Mouse (Mus musculus) G1E (cell line): ENCODE measurements around the gene Plekhb1. TPM values are rescaled to one million over a fixed set of nuclear protein-coding genes. Genes with fewer than 3 reads are reported as not detected.

Experiments used
- ATAC-seq: 2 replicates; pipeline ENCODE4 v1.8.0; 2016; ENCODE audit warnings: mild to moderate bottlenecking; ENCODE audit not compliant: insufficient number of reproducible peaks, poor library complexity, low FRiP score, severe bottlenecking; ENCODE audit errors: extremely low read depth
- DNase-seq: peaks from one replicate; pipeline ENCODE4 v3.0.0; 2012; ENCODE audit warnings: low spot score
- H3K27me3 ChIP-seq: 2 replicates; pipeline ENCODE4 v1.6.1; 2012; ENCODE audit warnings: mild to moderate bottlenecking, low read length, inconsistent platforms; ENCODE audit not compliant: insufficient read depth
- H3K36me3 ChIP-seq: replicated peaks from 2 replicates; pipeline ENCODE3; 2012; ENCODE audit warnings: mild to moderate bottlenecking, inconsistent platforms
- H3K4me1 ChIP-seq: 2 replicates; pipeline ENCODE4 v1.6.1; 2012; ENCODE audit warnings: low read depth, low read length, inconsistent platforms, mixed read lengths; ENCODE audit not compliant: insufficient read depth
- H3K4me3 ChIP-seq: 2 replicates; pipeline ENCODE4 v1.5.1; 2012; ENCODE audit warnings: low read depth, mild to moderate bottlenecking, inconsistent platforms, low read length, moderate library complexity, mixed read lengths
- H3K9me3 ChIP-seq: replicated peaks from 2 replicates; pipeline ENCODE4 v1.6.1; 2012; ENCODE audit warnings: inconsistent platforms
- CTCF ChIP-seq: IDR thresholded peaks from 2 replicates; pipeline ENCODE4 v1.5.1; 2012; ENCODE audit warnings: low read depth, low read length, inconsistent platforms, mixed read lengths
- GATA1 ChIP-seq: IDR thresholded peaks from 2 replicates; pipeline ENCODE4 v1.6.1; 2012; ENCODE audit warnings: borderline replicate concordance, low read length, inconsistent platforms, mixed read lengths
- GATA2 ChIP-seq: IDR thresholded peaks from 2 replicates; pipeline ENCODE4 v1.6.1; 2012; ENCODE audit warnings: low read depth, low read length, inconsistent platforms, borderline replicate concordance
- POLR2AphosphoS5 ChIP-seq: IDR thresholded peaks from 2 replicates; pipeline ENCODE4 v1.6.1; 2012; ENCODE audit warnings: low read depth, low read length, inconsistent platforms; ENCODE audit not compliant: insufficient replicate concordance
- TAL1 ChIP-seq: conservative IDR thresholded peaks from 2 replicates; pipeline ENCODE4 v1.6.1; 2012; ENCODE audit warnings: low read depth, low read length, inconsistent platforms, mixed read lengths
- polyA plus RNA-seq: library from polyadenylated mRNA; stranded (reverse); fragments of >175 nt; gene quantifications from 2 replicates; pipeline ENCODE4 v1.2.3, GENCODE M21; 2012
- total RNA-seq, 2 experiments: library from RNA; stranded (forward) in 1 of 2; stranded (reverse) in 1 of 2; fragments of 200-1000 nt in 1 of 2; fragments of >200 nt in 1 of 2; fragmentation: Nextera tagmentation in 1 of 2; gene quantifications; 2 replicates each; pipeline ENCODE4 v1.2.3; 2014 to 2017

Gene Plekhb1
- total and polyA plus RNA-seq, 3 experiments, result not detected

DNA sequence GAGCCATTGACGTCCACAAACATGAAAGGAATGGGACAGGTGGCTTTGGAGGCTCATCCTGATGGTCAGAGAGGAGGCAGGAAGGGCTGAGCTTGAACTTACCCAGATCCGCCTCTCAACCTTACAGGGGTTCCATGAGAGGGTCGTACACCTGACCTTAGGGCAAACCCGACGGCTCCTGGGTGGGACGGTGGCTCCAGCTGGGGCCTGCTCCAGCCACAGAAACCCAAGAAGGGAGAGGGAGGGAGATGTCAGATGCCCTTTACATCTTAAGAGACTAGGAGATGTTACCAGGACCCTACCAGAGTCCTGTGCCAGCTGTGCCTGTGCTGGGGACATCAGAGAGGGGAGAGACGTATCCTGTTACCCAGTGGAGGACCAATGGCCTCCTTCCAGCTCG is 12.4 kb downstream of the Plekhb1 start:
- no peak for ATAC-seq
- DNase-seq, result no peak
- TF ChIP-seq GATA2 (no peak), GATA1 (no peak), TAL1 (no peak), CTCF (no peak), POLR2AphosphoS5 (no peak)
- Histone ChIP-seq H3K27me3 (peaks cover 9% of the 10 kb centered on the region), H3K4me3 (no peak overlapping the region), H3K4me1 (peaks cover 11% of the 10 kb centered on the region; the same call in 1 of the 2 replicates), H3K36me3 (peaks cover 56% of the 10 kb centered on the region), H3K9me3 (no peaks in the 10 kb centered on the region)

DNA sequence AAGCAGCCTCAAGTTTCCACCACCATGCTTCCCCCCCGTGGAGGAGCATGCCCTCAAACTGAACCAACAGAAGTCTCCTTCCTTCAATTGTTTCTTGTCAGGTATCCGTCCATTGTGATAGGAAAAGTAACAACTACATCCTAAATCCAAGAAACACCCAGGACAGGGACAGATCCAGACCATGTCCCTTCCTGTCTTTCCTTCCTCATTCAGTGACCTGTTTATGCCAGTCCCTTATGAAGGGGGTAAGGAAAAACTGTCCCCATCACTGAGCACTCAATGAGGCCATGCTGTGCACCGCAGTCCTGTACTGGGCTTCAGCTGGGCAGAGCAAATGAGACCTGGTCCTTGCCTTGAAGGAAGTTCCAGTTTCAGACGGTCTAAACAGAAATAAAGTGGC is 13.1 kb downstream of the Plekhb1 start:
- TF ChIP-seq GATA1, result no peak
- TF ChIP-seq CTCF, result no peak
- TF ChIP-seq POLR2AphosphoS5, result no peak
- TF ChIP-seq GATA2, result no peak
- no peak for TF ChIP-seq TAL1
- Histone ChIP-seq H3K4me1 (peaks cover 11% of the 10 kb centered on the region; the same call in 1 of the 2 replicates), H3K9me3 (no peaks in the 10 kb centered on the region), H3K4me3 (no peak overlapping the region), H3K36me3 (peaks cover 63% of the 10 kb centered on the region), H3K27me3 (peaks cover 4% of the 10 kb centered on the region)
- DNase-seq, result no peak
- no peak for ATAC-seq

DNA sequence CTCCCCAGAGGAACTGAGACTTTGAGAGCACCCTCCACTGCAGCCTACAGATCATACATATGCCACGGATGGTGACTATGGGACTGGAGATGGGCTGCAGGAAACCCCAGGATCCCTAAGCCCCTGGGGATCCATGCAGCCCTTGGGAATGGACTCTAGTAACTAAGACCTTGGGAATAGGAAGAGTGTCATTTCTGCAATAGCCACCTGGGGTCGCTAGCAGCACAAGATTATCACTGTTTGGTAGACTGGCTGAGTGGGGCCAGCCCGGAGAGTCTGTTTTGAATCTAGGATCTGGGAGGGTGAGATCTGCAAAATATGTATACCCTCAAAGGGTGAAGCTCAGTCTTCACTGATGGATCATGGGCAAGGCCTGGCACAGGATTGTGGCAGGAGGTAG is 17.1 kb downstream of the Plekhb1 start:
- H3K4me3 ChIP-seq, result no peak overlapping the region
- no peaks in the 10 kb centered on the region for H3K9me3 ChIP-seq
- TF ChIP-seq TAL1 (no peak), POLR2AphosphoS5 (no peak), CTCF (peak; percentile 71)
- peaks cover 83% of the 10 kb centered on the region for H3K36me3 ChIP-seq
- H3K27me3 ChIP-seq, result no peaks in the 10 kb centered on the region
- DNase-seq (no peak), ATAC-seq (no peak)
- H3K4me1 ChIP-seq, result no peaks in the 10 kb centered on the region; the same call in 1 of the 2 replicates

DNA sequence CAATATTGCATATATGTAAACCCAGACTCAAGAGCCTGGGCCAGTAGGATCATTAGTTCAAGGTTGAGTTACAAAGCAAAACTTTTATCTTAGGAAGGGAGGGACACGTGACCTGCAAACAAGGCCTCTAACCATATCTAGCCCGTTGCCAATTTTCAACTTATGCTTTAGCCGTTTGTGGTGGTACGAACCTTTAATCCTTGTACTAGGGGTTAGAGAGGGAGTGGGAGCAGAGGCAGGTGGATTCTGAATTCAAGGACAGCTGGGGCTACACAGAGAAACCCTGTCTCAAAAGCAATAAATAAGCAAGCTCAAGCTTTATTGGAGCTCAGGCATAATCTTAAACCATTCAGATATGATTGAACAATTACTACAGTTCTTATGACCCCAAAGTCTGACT is 19.8 kb downstream of the Plekhb1 start:
- no peaks in the 10 kb centered on the region for H3K9me3 ChIP-seq
- peaks cover 71% of the 10 kb centered on the region for H3K36me3 ChIP-seq
- H3K4me1 ChIP-seq, result no peaks in the 10 kb centered on the region; the same call in 1 of the 2 replicates
- TF ChIP-seq POLR2AphosphoS5 (no peak), TAL1 (no peak), GATA2 (no peak), GATA1 (no peak), CTCF (no peak)
- no peaks in the 10 kb centered on the region for H3K27me3 ChIP-seq
- no peak for DNase-seq
- no peak overlapping the region for H3K4me3 ChIP-seq
- no peak for ATAC-seq

DNA sequence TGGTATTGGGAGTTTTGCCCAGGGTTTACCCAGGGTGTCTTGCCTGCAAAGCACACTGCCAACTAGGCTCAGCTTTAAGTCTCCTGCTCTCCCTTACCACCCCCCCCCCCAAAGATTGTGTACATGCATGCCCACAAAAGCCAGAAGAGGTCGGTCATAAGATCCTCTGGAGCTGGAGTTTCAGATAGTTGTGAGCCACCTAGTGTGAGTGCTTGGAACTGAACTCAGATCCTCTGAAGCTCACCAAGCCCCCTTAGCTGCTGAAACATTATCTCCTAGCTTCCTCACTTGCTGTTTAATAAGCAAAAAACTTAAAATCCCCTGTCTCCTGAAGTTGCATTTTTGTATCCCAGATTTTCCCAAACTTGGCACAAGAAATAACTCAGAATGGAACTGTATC is 24.6 kb downstream of the Plekhb1 start:
- no peak overlapping the region for H3K4me3 ChIP-seq
- H3K4me1 ChIP-seq, result peaks cover 2% of the 10 kb centered on the region; the same call in 1 of the 2 replicates
- ATAC-seq, result no peak
- no peak for DNase-seq
- no peaks in the 10 kb centered on the region for H3K27me3 ChIP-seq
- peaks cover 56% of the 10 kb centered on the region for H3K36me3 ChIP-seq
- TF ChIP-seq CTCF, result no peak
- no peak for TF ChIP-seq POLR2AphosphoS5
- H3K9me3 ChIP-seq, result no peaks in the 10 kb centered on the region

DNA sequence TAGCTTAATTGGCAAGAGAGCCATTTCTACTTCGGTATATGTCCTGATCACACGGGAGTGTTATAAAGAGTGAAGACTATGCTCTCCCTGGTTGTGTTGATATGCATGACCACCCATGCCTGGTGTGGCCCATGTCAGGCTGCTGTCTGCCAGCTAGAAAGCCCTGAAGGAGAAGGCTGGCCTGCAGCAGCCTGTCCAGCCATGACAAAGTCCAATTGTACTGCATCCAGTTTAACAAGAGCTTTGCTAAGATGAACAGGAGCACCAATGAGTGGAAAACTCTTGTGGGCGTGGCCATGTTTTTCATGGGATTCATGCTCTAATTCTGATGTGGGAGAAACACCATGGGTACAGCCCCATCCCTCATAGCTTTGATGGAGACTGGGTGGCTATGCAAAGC is 37.7 kb downstream of the Plekhb1 start:
- no peaks in the 10 kb centered on the region for H3K27me3 ChIP-seq
- no peak for TF ChIP-seq CTCF
- TF ChIP-seq TAL1, result no peak
- no peak for TF ChIP-seq GATA1
- no peak for TF ChIP-seq GATA2
- TF ChIP-seq POLR2AphosphoS5, result no peak
- H3K9me3 ChIP-seq, result no peaks in the 10 kb centered on the region
- ATAC-seq (no peak), DNase-seq (no peak)
- H3K4me3 ChIP-seq, result no peak overlapping the region
- H3K36me3 ChIP-seq, result peaks cover 12% of the 10 kb centered on the region
- peaks cover 11% of the 10 kb centered on the region for H3K4me1 ChIP-seq

DNA sequence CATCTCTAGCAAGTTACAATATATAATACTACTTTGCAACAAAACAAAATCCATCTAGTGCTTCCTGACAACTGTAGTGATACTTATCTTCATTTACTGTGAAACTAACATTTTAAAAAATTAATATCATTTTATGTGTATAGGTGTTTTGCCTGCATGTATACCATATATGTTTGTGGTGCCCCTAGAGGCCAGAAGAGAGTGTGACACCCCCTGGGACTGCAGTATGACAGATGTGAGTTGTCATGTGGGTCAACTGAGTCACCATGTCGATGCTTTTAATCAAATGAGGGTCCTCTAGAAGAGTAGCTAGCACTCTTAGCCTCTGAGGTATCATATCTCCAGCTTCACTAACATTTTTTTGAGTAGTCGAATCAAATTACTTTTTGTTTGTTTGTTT is 39.9 kb downstream of the Plekhb1 start:
- peaks cover 17% of the 10 kb centered on the region for H3K4me1 ChIP-seq
- TF ChIP-seq GATA2 (no peak), GATA1 (no peak), TAL1 (no peak), POLR2AphosphoS5 (no peak), CTCF (peak; percentile 49)
- H3K36me3 ChIP-seq, result peaks cover 16% of the 10 kb centered on the region
- DNase-seq (no peak), ATAC-seq (no peak)
- H3K4me3 ChIP-seq, result no peak overlapping the region
- H3K9me3 ChIP-seq, result no peaks in the 10 kb centered on the region
- H3K27me3 ChIP-seq, result no peaks in the 10 kb centered on the region
